Mouse (Mus musculus) B cell, adult 2 months (primary cell): Measurements from ENCODE around the gene Ing1.

Experiments used
- DNase-seq, 2 experiments: peaks; one replicate each; pipeline ENCODE4 v3.0.0; 2022

The Ing1 gene

DNA sequence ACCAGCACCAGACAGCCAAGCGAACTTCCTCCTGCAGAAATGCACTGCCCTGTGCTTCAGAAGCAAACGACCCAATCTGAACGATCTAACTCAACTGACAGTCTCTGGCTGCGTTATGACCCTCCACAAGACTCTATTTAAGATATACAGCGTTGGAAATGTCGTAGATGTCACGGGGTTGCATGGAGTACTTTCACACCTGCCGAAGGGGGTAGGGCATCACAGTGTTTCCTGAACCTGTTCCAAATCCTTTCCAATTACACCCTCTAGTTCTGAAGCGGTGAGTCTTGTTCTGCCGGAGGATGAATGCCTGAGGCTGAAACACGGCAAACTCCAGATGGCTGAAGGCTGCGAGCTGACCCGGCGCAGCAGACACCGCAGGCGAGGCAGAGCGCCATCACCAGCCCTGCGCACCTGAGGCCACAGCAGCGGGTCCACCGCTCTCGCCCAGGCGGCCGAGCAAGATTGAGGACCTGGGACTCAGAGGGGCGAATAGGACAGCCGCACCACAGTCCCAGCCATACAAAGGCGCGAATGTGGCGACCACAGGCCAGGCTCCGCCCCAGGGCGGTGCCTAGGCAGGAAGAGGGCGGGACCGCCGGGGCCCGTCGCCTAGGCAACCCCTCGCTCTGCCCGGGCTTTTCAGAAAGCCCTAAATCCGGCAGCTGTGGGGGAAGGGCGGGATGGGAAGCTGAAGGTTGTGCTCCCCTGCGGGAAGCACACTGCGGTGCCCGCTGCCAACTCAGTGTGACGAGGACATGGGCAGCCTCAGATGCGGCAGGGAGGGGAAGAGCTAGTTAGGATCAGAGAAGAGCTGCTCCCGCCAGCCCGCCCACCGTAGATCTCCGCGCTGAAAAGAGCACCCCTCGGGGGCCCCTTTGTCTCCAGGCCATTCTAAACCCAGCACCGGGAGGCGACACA is at the start of gene Ing1:
Gene Ing1 (plus strand): TSS at position 773 of the 921 bp plus-strand sequence.
- DNase-seq = peak; percentile 98 to 99

DNA sequence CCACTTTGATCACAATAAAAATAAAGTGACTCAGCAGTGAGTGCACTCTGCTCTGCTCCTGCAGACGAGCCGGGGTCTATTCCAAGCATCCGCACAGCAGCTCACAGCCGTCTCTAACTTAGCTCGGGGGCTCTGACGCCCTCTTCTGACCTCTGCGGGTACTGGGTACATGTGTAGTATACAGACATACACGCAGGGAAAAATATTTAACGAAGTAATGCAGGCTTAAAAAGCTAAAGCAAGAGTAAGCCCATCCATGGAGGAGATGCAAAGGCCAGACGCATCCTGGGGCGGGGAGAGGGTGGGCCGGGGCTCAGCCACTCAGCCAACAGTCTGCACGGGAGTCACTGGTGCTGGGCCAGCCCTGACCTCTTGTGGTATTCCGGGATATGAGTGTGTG is 49.3 kb upstream of the Ing1 start:
- no peak for DNase-seq

DNA sequence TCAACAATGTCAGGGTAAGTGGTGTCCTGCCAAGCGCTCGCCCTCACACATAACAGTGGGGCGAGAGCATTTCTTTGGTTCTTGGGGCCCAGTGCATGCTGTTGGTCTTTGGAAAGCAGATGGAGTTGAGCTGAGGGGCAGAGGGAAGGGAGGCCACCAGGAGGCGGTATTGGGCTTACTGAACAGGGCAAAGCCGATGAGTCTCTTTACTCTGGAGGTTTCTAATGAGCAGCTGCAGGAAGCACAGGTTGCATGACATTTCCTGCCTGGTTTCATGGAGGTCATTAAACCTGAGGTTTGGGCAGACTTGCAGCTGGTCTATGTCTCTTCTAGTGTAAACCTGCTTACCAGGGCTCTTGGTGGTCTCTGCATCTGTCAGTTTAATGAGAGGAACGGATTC is 48.6 kb upstream of the Ing1 start:
- peak; percentile 73 to 78 for DNase-seq

DNA sequence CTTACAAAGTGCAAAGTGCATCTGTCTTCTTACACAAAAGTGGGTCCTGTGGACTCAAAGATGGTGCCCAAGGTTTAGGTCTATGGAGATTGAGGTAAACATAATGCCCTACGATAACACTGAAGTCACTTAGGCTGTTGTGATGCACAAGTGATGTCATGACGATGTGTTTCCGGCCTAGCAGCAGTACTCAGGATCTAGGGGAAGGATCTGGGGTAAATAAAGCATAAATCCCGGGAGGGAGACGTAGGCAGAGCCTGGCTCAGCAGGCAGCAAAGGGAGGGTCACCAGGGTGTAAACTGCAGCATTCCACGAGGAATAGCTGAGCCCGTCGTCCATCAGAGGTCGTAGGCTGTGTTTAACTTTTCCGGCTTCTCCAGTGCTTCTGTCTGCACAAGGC is 46.5 kb upstream of the Ing1 start:
- no peak for DNase-seq

DNA sequence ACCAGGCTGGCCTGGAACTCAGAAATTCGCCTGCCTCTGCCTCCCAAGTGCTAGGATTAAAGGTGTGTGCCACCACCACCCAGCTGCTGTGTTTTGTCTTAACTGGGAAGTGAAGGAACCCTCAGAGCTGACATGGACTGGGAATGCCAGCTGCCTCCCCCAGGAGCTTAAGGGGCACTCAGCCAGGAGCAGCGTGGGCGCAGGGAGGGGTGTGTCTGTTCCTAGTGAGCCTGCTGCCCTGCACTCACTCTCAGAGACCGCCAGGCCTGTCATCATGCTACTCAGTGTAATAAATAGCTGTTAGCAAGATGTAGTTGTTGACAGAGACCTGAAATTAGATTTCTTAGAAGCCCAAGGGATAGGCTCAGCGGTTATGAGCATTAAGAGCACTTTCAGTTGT is 44.4 kb upstream of the Ing1 start:
- no peak for DNase-seq

DNA sequence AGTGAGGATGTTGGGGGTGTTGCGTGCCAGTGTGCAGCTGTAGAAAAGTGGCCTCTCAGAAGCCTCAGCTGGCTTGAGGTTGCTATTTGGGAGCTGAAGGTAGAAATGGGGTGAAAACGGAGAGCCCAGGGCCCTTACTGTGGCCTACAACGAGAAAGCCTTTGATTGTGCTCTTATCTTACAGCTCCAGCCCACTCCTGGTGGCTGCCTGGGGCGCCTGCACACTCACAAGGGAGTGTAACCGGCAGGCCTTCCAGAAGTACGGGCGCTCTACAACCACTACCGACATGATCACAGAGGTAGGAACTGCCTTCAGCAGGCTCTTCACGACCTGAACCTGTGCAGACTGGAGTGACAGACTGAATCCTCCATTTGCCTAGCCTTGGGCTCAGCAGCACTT is 42.7 kb upstream of the Ing1 start:
- no peak for DNase-seq

DNA sequence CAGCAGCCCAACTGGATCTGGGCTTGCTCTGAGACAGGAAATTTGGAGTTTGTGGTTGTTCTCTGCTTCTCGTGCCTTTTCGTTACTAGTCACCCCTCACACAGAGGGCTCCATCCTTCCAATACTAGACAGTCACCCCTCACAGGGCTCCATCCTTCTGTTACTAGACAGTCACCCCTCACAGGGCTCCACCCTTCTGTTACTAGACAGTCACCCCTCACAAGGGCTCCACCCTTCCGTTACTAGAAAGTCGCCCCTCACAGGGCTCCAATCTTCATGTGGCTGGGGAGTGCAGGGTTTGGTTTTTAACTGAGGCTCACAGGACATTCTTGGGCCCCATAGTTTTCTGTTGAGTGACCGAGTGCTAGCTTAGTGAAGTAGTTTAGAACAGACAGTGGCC is 42.1 kb upstream of the Ing1 start:
- no peak for DNase-seq

DNA sequence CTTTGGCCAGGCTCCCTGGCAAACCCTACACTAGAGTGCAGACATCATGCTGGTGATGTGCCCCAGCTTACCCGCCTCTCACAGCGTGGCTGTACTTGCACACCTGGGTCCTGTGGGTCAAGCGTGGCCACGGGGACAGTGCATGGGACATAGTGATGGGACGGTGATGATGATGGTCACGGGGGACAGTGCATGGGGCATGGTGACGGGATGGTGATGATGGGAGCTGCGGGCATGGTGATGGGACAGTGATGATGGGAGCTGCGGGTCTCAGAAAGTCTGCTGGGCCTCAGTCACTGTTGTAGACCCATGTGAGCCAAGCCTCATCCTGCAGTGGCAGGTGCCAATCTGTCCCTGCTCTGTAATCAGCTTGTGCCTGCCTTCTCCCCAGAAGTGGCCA is 39.1 kb upstream of the Ing1 start:
- no peak for DNase-seq

DNA sequence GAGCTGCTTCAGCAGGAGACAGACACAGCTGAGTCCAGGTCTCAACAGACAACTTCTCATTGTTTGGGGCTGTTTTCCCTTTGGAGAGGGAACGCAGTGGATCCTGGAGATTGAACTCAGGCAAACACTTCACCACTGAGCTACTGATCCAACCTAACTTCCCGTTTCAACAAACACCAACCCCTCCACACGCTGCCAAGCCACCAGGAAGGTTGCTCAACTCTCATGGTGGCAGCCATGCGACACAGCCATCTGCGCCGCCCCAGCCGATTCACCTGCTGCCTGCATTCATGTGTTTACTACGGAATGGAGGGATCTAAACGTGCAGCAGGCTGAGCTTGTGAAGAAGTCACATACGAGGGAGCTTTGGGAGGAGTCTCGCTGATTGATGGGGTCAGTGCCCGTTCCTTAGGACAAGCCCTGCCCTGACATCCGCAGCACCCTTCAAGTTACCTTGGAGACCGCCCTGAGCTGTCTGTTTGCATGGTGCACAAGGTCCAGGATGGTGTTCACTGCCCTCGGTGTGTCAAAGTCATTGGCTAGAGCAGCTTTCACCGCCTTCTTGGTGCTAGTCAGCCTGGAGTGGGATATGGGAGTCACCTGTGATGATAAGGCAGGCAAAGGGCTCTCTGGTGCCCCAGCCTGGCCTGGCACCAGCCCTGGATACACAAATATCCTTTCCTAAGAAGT is 37.9 kb upstream of the Ing1 start:
- no peak for DNase-seq

DNA sequence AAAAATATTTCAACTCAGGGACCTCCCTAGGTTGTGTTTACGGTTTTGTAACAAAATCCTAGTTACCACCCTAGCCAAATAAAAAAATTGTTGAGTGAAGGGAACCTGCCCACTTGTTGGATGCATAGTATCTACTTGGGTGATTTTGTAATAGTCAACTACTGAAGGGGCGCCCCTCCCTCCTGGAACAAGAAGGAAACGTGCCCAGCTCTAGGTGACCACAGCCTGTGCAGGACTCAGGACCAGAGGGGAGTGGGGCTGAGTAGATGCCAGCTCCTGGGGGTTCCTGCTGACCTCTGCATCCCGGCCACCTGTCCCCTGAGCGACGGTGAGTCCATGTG is 37.3 kb upstream of the Ing1 start:
- no peak for DNase-seq

DNA sequence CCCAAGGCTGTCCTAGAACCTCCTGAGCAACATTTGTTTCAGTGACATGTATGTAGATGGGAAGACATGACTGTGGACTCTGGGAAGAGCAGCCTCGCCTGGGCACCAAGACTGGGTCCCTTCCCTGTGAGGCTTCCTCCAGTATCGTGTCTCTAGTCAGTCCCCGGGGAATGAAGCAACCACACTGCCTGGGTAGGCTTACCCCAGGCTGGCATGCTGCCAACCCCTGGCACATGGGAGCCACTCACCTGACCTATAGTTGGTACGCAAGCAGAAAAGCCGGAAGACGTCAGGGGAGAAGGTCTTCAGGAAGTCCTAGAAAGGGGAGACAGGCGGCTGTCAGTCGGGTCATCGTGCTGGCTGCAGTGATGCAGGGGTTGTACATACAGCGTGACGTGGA is 36.7 kb upstream of the Ing1 start:
- DNase-seq = no peak

DNA sequence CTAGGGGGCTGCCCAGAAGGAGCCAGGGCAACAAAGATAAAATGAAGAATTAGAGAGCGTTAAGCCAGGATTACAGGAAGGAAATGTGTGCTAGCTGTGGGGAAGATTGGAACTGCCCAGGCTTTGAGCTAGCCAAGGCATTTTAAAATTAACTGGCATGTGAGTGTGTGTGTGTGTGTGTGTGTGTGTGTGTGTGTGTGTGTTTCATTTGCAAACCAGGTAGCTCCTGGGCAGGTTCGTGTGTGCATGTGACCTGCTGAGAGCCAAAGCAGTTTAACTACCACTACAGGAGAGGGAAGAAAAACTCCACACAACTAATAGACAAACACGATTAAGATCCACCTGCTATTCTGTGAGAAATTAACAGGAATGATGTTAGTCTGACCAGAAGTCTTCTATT is 32.0 kb upstream of the Ing1 start:
- DNase-seq = no peak

DNA sequence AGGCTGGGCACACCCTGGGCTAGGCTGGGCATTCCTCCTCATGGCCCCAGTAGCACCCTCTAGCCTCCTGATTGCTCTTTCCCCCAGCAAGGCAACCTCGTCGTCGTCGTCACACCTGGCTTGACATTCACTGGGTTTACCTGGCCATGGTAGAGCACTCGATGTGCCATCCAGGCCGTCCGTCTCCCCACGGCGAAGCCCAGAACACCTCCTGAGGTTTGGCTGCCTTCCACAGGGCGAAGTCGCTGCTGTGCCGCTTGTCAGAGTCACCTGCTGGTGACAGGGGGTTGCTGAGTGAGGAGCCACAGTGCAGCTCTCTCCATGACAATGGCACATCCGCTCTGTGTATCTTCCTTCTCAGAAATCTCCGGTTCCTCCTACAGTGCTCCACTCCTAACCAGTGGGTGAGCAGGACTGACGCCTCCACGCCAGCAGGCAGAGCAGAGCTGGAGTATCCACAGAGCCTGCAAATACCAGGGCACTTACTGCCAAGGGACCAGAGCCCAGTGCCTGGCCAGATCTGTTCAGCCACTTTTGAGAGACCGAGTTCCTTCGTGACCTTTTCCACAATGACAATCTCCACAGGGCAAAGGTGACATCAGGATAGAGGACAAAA is 25.1 kb upstream of the Ing1 start:
- DNase-seq = no peak

DNA sequence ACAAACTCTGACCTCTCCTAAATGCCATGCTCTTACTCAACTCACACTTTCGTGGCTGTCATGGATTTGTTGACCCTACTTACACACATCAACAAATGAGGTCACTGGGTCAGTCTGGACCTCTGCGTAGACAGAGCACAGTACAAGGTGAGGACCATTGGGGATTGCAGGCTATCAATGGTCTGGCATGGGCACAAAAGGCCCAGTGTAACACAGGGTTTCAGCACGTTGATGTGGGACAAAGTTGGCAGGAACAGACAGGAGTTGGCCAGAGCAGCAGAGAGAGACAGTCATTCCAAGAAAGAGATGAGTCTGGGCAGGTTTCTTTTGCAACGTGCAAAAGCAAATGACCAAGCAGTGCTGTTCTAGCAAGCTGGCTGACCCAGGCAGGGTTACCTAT is 24.5 kb upstream of the Ing1 start:
- DNase-seq = no peak

DNA sequence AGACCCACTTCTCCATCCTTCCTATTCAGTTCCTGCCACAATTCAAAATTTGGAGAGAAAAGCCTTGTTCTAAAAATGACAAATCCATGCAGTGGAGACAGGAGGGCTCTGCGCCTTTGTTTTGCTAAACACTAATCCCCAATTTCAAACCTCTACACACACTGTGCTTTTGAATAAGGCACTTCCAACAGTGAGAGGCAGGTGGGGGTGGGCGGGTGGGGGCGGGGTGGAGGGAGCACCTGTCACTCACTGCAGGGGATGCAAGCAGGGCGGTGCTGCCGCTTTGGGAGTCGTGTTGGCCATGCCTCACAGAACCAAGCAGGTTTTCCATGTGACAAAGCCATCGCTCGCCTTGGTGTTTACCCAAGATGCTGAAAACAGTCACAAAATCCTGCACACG is 20.9 kb upstream of the Ing1 start:
- no peak for DNase-seq

DNA sequence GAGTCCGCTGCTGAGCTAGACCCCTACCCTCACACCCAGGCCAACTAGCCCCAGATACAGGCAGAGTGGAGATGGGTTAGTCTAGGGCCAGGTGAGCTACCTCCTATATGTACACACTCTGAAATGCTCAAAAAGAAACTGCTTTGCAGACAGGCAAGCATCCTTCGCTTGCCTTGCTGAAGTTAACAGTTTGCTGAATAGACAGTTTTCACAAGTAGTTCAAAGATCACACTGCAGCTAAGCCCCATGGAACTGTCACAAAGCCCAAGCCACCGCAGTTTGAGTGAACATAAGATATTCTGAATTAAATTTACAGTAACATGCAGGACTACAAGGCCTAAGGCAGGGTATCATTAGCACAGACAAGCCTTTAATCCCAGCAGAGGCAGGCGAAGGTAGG is 16.3 kb upstream of the Ing1 start:
- DNase-seq = no peak

DNA sequence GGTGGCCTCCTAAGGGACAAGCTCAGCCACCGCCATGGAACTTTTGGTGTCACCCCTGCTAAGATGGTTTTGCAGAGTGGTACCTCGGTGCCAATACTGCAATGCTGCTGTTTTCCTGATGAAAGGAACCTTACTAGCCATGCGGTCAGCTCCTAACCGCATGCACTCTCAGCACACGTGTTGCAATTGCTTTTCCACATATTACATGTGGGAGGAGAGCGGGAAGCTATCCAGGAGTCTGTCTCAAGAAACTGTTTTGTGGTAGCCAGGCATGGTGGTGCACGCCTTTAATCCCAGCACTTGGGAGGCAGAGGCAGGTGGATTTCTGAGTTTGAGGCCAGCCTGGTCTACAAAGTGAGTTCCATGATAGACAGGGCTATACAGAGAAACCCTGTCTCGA is 15.2 kb upstream of the Ing1 start:
- no peak for DNase-seq

DNA sequence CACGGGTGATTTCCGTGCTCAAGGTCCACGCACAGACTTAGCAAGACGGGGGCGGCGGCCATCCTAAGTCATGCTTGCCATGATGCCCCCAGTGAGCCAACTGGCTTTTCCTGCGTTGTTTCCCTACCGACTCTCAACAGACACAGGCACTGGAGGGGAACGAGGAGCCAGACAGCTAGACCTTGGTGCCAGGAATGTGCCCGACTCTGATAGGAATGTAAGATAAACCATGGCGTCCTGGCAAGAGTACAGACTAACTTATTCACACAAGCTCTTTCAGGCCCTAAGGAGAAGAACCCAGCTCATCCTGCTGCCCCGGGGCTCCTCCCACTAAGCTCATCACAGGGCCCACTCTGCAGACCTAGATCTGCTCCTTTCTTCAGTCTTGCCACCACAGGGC is 13.3 kb upstream of the Ing1 start:
- no peak for DNase-seq

DNA sequence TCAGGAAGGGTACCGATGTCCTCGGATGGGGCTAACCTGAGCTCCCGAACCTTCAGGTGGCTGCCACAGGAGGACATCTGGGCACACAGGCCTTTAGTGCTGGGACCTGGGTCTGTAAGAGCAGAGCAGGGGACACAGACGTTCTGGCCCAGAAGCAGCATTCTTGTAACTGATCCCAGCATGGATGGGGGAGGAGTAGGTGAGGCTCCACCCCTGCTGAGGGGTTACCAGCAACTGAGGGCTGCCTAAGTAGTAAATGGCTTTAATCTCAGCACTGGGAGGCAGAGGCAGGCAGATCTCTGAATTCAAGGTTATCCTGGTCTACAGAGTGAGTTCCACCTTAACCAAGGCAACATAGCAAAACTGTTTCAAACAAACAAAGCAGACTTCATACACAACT is 12.5 kb upstream of the Ing1 start:
- DNase-seq = no peak

DNA sequence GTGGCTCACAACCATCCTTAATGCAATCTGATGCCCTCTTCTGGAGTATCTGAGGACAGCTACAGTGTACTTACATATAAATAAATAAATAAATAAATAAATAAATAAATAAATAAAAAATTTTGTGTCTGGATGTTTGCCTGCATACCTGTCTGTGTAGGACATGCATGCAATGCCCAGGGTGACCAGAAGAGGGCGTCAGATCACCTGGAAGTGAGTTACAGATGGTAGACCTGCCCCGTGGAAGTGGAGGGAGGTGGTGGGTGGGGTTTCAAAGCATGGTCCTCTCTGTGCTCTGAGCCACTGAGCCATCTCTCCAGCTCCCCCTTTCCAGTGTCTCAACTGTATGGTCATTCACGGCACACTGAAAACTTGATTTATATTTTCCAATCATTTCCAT is 11.0 kb upstream of the Ing1 start:
- DNase-seq = peak; percentile 85 to 87

DNA sequence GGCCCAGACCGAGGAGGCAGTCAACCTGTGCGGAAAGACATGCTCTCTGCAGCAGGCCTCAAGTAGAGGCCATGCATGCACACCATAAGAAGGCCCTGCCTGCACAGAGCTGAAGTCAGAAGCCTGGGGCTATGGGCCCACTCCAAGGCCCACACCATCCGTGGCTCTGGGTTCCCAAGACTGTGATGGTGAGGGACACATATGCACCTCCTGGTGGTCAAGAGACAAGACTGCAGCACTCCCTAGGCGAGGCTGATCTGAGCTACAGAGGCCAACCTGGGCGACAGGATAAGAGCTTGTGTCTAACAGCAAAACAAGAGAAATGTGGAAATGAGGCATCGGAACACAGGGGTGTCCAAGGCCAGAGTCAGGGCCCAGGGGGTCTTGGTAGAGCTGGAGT is 8.3 kb upstream of the Ing1 start:
- peak; percentile 26 to 32 for DNase-seq

DNA sequence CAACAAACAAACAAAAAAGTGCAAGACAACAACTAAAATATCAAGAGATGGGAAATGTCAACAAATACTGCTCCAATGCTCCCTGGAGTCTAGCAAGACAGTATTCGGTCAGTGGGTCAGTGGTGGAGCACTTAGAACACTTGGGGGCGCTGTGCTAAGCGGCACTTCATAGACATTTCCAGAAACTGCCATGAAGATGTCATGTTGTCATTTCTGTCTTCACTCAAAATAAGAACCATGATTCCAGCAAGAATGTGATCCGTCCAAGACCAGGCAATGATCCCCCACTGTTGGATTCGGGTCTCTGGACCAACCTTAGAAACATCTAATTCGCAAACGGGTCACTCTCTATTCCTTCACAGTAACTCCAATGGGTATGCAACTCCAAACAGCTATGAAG is 5.7 kb upstream of the Ing1 start:
- peak; percentile 71 to 74 for DNase-seq

DNA sequence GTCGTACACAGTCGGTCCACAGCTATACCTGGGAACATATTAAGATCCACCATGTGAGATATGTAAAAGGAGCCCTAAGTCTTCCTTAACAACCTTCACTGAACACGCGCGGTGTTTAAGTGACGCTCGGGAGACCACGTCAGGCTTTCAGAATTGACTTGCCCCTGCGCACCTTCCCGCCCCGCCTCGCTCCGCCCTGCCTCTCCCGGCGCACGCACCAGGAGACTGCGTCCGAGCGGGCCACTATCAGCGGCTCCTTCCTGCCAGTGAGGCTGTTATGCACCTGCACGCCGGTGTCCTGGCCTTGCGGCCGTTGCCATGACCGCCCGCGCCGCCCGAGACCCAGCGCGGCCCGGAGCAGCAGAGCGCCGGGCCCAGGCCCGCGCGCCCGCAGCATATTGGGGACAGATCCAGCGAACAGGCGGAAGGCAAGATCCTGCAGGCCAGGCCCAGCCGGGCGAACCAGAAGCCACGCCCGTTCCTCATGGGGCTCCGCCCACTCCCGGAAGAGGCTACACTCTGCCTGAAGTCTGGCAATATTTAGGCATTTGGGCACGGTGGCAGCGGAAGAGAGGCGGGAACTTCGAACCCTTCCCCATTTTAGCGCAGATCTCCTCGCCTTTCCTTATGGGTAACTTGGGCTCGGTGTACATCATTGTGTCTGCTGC is 5.0 kb upstream of the Ing1 start, which contains the start of gene Cars2:
Gene Cars2 (minus strand): TSS at position 503 of the 668 bp plus-strand sequence.
- DNase-seq = peak; percentile 94
